Mouse (Mus musculus) kidney, adult 2 months (tissue): Measurements from ENCODE around the gene Tnni2. TPM values are rescaled to one million over a fixed set of nuclear protein-coding genes. Genes with fewer than 3 reads are reported as not detected.

Experiments
- DNase-seq: peaks from one replicate; pipeline ENCODE4 v3.0.0; 2021
- H3K27ac ChIP-seq: fragments of 200-500 bp; 2 replicates; pipeline ENCODE4 v1.5.1; 2012; ENCODE audit warnings: low read depth, low read length, control low read depth, inconsistent platforms; ENCODE audit not compliant: insufficient read depth
- H3K27me3 ChIP-seq: fragments of 200-500 bp; replicated peaks from 2 replicates; pipeline ENCODE4 v1.6.1; 2012; ENCODE audit warnings: mild to moderate bottlenecking, moderate library complexity, low read length, inconsistent platforms; ENCODE audit not compliant: control insufficient read depth, insufficient read depth
- H3K36me3 ChIP-seq: fragments of 200-500 bp; 2 replicates; pipeline ENCODE4 v1.6.1; 2012; ENCODE audit warnings: mild to moderate bottlenecking, moderate library complexity, low read length, inconsistent platforms; ENCODE audit not compliant: control insufficient read depth, insufficient read depth
- H3K4me1 ChIP-seq: fragments of 200-500 bp; 2 replicates; pipeline ENCODE4 v1.6.1; 2011; ENCODE audit warnings: low read length; ENCODE audit not compliant: control insufficient read depth, insufficient read depth
- H3K4me3 ChIP-seq: fragments of 200-500 bp; 2 replicates; pipeline ENCODE4 v1.5.1; 2011; ENCODE audit warnings: mild to moderate bottlenecking, low read depth, low read length, control low read depth; ENCODE audit not compliant: insufficient read depth
- CTCF ChIP-seq: fragments of 200-500 bp; conservative IDR thresholded peaks from 2 replicates; pipeline ENCODE4 v1.5.1; 2011; ENCODE audit warnings: low read depth, mild to moderate bottlenecking, control low read depth, low read length, moderate library complexity, mixed read lengths; ENCODE audit not compliant: insufficient read depth, insufficient read length
- POLR2A ChIP-seq: fragments of 200-500 bp; IDR thresholded peaks from one replicate; pipeline ENCODE4 v1.6.1; 2011; ENCODE audit warnings: low read depth, low read length, control low read depth
- WGBS: fragments of 180-500 bp; shearing (Covaris S2); methylation state at CpG from one replicate; pipeline ENCODE4 v1.1.7; 2018; 5-methylcytosine and 5-hydroxymethylcytosine counted together
- polyA plus RNA-seq: library from polyadenylated mRNA; depleted of rRNA; stranded (reverse); fragments of >200 nt; gene quantifications from 2 replicates; pipeline ENCODE4 v1.2.3, GENCODE M21; 2012

Gene Tnni2
- polyA plus RNA-seq, 1 experiment: 103 TPM

GRCm38 (mm10) chr7:142439966-142440365, 1.6 kb upstream of the Tnni2 start:
- TF ChIP-seq CTCF (no peak), POLR2A (no peak)

GRCm38 (mm10) chr7:142440657-142441114, 922 bp upstream of the Tnni2 start:
- TF ChIP-seq POLR2A: no peak
- TF ChIP-seq CTCF: peak; percentile 35
- no peaks in the 10 kb centered on the region for H3K27me3 ChIP-seq
- H3K4me1 ChIP-seq: no peaks in the 10 kb centered on the region
- WGBS: 72% methylated on average over 5 of the region's 5 CpGs
- H3K27ac ChIP-seq: no peak overlapping the region
- no peaks in the 10 kb centered on the region for H3K36me3 ChIP-seq
- H3K4me3 ChIP-seq: no peak overlapping the region
- no peak for DNase-seq

More at GRCm38 (mm10) chr7:142439966-142440365, 1.6 kb upstream of the Tnni2 start:
- no peak overlapping the region for H3K27ac ChIP-seq
- no peak for DNase-seq
- no peak overlapping the region for H3K4me3 ChIP-seq
- no peaks in the 10 kb centered on the region for H3K27me3 ChIP-seq
- WGBS: 86% methylated on average over 14 of the region's 14 CpGs
- H3K36me3 ChIP-seq: no peaks in the 10 kb centered on the region
- H3K4me1 ChIP-seq: no peaks in the 10 kb centered on the region

GRCm38 (mm10) chr7:142442081-142442907, 686 bp downstream of the Tnni2 start:
- DNase-seq: no peak
- TF ChIP-seq CTCF: no peak
- no peak for TF ChIP-seq POLR2A

GRCm38 (mm10) chr7:142442908-142443420, 1.4 kb downstream of the Tnni2 start:
- no peak overlapping the region for H3K27ac ChIP-seq
- DNase-seq: no peak
- H3K4me1 ChIP-seq: no peaks in the 10 kb centered on the region
- no peak for TF ChIP-seq POLR2A
- no peak for TF ChIP-seq CTCF
- WGBS: 90% methylated on average over 7 of the region's 7 CpGs
- no peak overlapping the region for H3K4me3 ChIP-seq
- no peaks in the 10 kb centered on the region for H3K27me3 ChIP-seq
- H3K36me3 ChIP-seq: no peaks in the 10 kb centered on the region

More at GRCm38 (mm10) chr7:142442081-142442907, 686 bp downstream of the Tnni2 start:
- Histone ChIP-seq H3K36me3 (no peaks in the 10 kb centered on the region), H3K4me1 (no peaks in the 10 kb centered on the region), H3K4me3 (no peak overlapping the region), H3K27ac (no peak overlapping the region), H3K27me3 (no peaks in the 10 kb centered on the region)
- WGBS: 73% methylated on average over 9 of the region's 9 CpGs

- WGBS: 85% methylated on average over 5 of the region's 5 CpGs
- TF ChIP-seq POLR2A (no peak), CTCF (no peak)
- no peaks in the 10 kb centered on the region for H3K27me3 ChIP-seq
- no peak overlapping the region for H3K4me3 ChIP-seq
- no peak for DNase-seq
- no peaks in the 10 kb centered on the region for H3K4me1 ChIP-seq
- H3K36me3 ChIP-seq: no peaks in the 10 kb centered on the region
- H3K27ac ChIP-seq: no peak overlapping the region
Observed at GRCm38 (mm10) chr7:142443474-142443873, 1.9 kb downstream of the Tnni2 start.

GRCm38 (mm10) chr7:142444171-142444570, 2.6 kb downstream of the Tnni2 start:
- TF ChIP-seq CTCF: no peak
- TF ChIP-seq POLR2A: no peak
- H3K4me3 ChIP-seq: no peak overlapping the region
- no peak for DNase-seq
- H3K27ac ChIP-seq: no peak overlapping the region
- 90% methylated on average over 6 of the region's 6 CpGs for WGBS
- no peaks in the 10 kb centered on the region for H3K4me1 ChIP-seq
- H3K27me3 ChIP-seq: no peaks in the 10 kb centered on the region
- H3K36me3 ChIP-seq: no peaks in the 10 kb centered on the region

GRCm38 (mm10) chr7:142445324-142445723, 3.7 kb downstream of the Tnni2 start:
- Histone ChIP-seq H3K36me3 (no peaks in the 10 kb centered on the region), H3K4me3 (no peak overlapping the region), H3K27ac (no peak overlapping the region), H3K27me3 (no peaks in the 10 kb centered on the region), H3K4me1 (no peaks in the 10 kb centered on the region)
- TF ChIP-seq POLR2A: no peak
- TF ChIP-seq CTCF: no peak
- 90% methylated on average over 6 of the region's 6 CpGs for WGBS
- no peak for DNase-seq

- DNase-seq: no peak
- Histone ChIP-seq H3K4me3 (no peak overlapping the region), H3K27ac (no peak overlapping the region), H3K36me3 (no peaks in the 10 kb centered on the region), H3K27me3 (no peaks in the 10 kb centered on the region), H3K4me1 (no peaks in the 10 kb centered on the region)
- TF ChIP-seq POLR2A (no peak), CTCF (no peak)
- WGBS: 84% methylated on average over 4 of the region's 4 CpGs
Observed at GRCm38 (mm10) chr7:142446264-142446663, 4.7 kb downstream of the Tnni2 start.
